Mouse (Mus musculus) ES-E14 (cell line): ENCODE measurements at regions not wholly inside any gene's neighbourhood (a gene's known extent, or its start where the extent isn't known, plus 50 kb on each side); places are given as distances from the start of the nearest gene placed in this dataset.

Experiments used
- DNase-seq: peaks from one replicate; pipeline ENCODE4 v3.0.0-alpha.2; 2013; ENCODE audit warnings: low read depth, low spot score
- H3K27ac ChIP-seq: 2 replicates; pipeline ENCODE4 v1.5.1; 2012; ENCODE audit warnings: low read depth, mild to moderate bottlenecking, low read length, moderate library complexity, mixed read lengths; ENCODE audit not compliant: poor library complexity, insufficient read depth, severe bottlenecking
- H3K36me3 ChIP-seq: 2 replicates; pipeline ENCODE4 v1.6.1; 2012; ENCODE audit warnings: mild to moderate bottlenecking, low read length, moderate library complexity, mixed read lengths; ENCODE audit not compliant: control insufficient read depth, poor library complexity, insufficient read depth, severe bottlenecking
- H3K4me1 ChIP-seq, 2 experiments: fragments of 150-350 bp in 1 of 2; sonication (generic) in 1 of 2; 2 replicates each; pipeline ENCODE4 v1.6.1; 2012; ENCODE audit warnings: low read length in 2 of 2, mild to moderate bottlenecking in 1 of 2, mixed read lengths in 1 of 2; ENCODE audit not compliant: control insufficient read depth in 2 of 2, insufficient read depth in 2 of 2, poor library complexity in 1 of 2
- H3K4me3 ChIP-seq, 2 experiments: fragments of 150-350 bp in 1 of 2; sonication (generic) in 1 of 2; 2 replicates each; pipeline ENCODE4 v1.5.1; 2012; ENCODE audit warnings: low read length in 2 of 2, low read depth in 1 of 2, mild to moderate bottlenecking in 1 of 2, mixed read lengths in 1 of 2; ENCODE audit not compliant: insufficient read depth in 1 of 2, poor library complexity in 1 of 2, severe bottlenecking in 1 of 2
- H3K9ac ChIP-seq: 2 replicates; pipeline ENCODE4 v1.6.1; 2012; ENCODE audit warnings: low read depth, mild to moderate bottlenecking, low read length, mixed read lengths; ENCODE audit not compliant: poor library complexity, insufficient read depth, severe bottlenecking
- H3K9me3 ChIP-seq: fragments of 150-350 bp; sonication (generic); 2 replicates; pipeline ENCODE4 v1.6.1; 2012; ENCODE audit warnings: low read depth, mild to moderate bottlenecking, low read length; ENCODE audit not compliant: control insufficient read depth, insufficient read depth
- CHD2 ChIP-seq: IDR thresholded peaks from 2 replicates; pipeline ENCODE4 v1.6.1; 2014; ENCODE audit warnings: mild to moderate bottlenecking, low read depth, low read length, inconsistent platforms
- HCFC1 ChIP-seq: IDR thresholded peaks from 2 replicates; pipeline ENCODE4 v1.6.1; 2012; ENCODE audit warnings: low read length, inconsistent platforms, borderline replicate concordance; ENCODE audit not compliant: insufficient read depth
- MAFK ChIP-seq: IDR thresholded peaks from 2 replicates; pipeline ENCODE4 v1.6.1; 2014; ENCODE audit warnings: mild to moderate bottlenecking, low read depth, low read length, inconsistent platforms; ENCODE audit not compliant: insufficient read depth
- ZC3H11A ChIP-seq: IDR thresholded peaks from 2 replicates; pipeline ENCODE4 v1.6.1; 2012; ENCODE audit warnings: low read depth, mild to moderate bottlenecking, inconsistent platforms, low read length, borderline replicate concordance
- ZNF384 ChIP-seq: IDR thresholded peaks from 2 replicates; pipeline ENCODE4 v1.6.1; 2012; ENCODE audit warnings: low read depth, low read length, inconsistent platforms
- in situ Hi-C, 2 experiments: fragments of 600-800 bp; cut with MboI; formaldehyde crosslinking; loops; one replicate each; pipeline ENCODE4 v1.15.1; 2025; ENCODE audit warnings: low sequenced_read_pairs in 2 of 2, inconsistent platforms in 1 of 2; ENCODE audit not compliant: unreplicated experiment in 2 of 2

GRCm38 (mm10) chr5:133167576-133167975 lies 624.4 kb upstream of the Auts2 start:
- in situ Hi-C loops: no loop called here
- H3K27ac ChIP-seq: no peak overlapping the region
- TF ChIP-seq HCFC1 (no peak), ZNF384 (no peak), CHD2 (no peak), ZC3H11A (no peak), MAFK (no peak)

GRCm38 (mm10) chr5:133167001-133167461 lies 623.9 kb upstream of the Auts2 start:
- Histone ChIP-seq H3K27ac (no peak overlapping the region), H3K36me3 (no peaks in the 10 kb centered on the region), H3K9me3 (no peaks in the 10 kb centered on the region), H3K4me3 (no peak overlapping the region), H3K4me1 (no peaks in the 10 kb centered on the region), H3K9ac (no peak overlapping the region)
- no peak for TF ChIP-seq ZC3H11A
- TF ChIP-seq CHD2: no peak
- no peak for TF ChIP-seq MAFK
- TF ChIP-seq HCFC1: no peak
- TF ChIP-seq ZNF384: no peak
- in situ Hi-C loops: no loop called here
- no peak for DNase-seq

More at GRCm38 (mm10) chr5:133167576-133167975, 624.4 kb upstream of the Auts2 start:
- DNase-seq: no peak
- H3K9ac ChIP-seq: no peak overlapping the region
- H3K4me3 ChIP-seq: no peak overlapping the region
- no peaks in the 10 kb centered on the region for H3K36me3 ChIP-seq
- no peaks in the 10 kb centered on the region for H3K9me3 ChIP-seq
- no peaks in the 10 kb centered on the region for H3K4me1 ChIP-seq

GRCm38 (mm10) chr5:133156115-133156857 lies 613.1 kb upstream of the Auts2 start:
- no peak overlapping the region for H3K9ac ChIP-seq
- DNase-seq: no peak
- no peaks in the 10 kb centered on the region for H3K4me1 ChIP-seq
- TF ChIP-seq ZNF384 (no peak), MAFK (no peak), ZC3H11A (no peak), CHD2 (no peak), HCFC1 (no peak)
- H3K27ac ChIP-seq: no peak overlapping the region
- no peaks in the 10 kb centered on the region for H3K36me3 ChIP-seq
- in situ Hi-C loops: no loop called here
- no peaks in the 10 kb centered on the region for H3K9me3 ChIP-seq
- no peak overlapping the region for H3K4me3 ChIP-seq

GRCm38 (mm10) chr5:133145996-133146395 lies 602.9 kb upstream of the Auts2 start:
- Histone ChIP-seq H3K9ac (no peak overlapping the region), H3K4me1 (no peaks in the 10 kb centered on the region), H3K4me3 (no peak overlapping the region), H3K27ac (no peak overlapping the region), H3K9me3 (no peaks in the 10 kb centered on the region), H3K36me3 (no peaks in the 10 kb centered on the region)
- no peak for TF ChIP-seq ZNF384
- TF ChIP-seq MAFK: no peak
- no peak for TF ChIP-seq HCFC1
- TF ChIP-seq CHD2: no peak
- TF ChIP-seq ZC3H11A: no peak
- in situ Hi-C loops: no loop called here
- DNase-seq: no peak

GRCm38 (mm10) chr5:133143679-133144078 lies 600.5 kb upstream of the Auts2 start:
- in situ Hi-C loops: no loop called here
- Histone ChIP-seq H3K27ac (no peak overlapping the region), H3K9me3 (no peaks in the 10 kb centered on the region), H3K4me3 (no peak overlapping the region), H3K36me3 (no peaks in the 10 kb centered on the region), H3K4me1 (no peaks in the 10 kb centered on the region), H3K9ac (no peak overlapping the region)
- no peak for TF ChIP-seq ZC3H11A
- TF ChIP-seq HCFC1: no peak
- no peak for TF ChIP-seq ZNF384
- TF ChIP-seq CHD2: no peak
- TF ChIP-seq MAFK: no peak
- no peak for DNase-seq
